Mouse (Mus musculus): ENCODE data around the gene Gpr87. TPM values are rescaled to one million over a fixed set of nuclear protein-coding genes. Genes with fewer than 3 reads are reported as not detected.
A peak's percentile ranks its signal among the peaks of the same experiment; 100 is the strongest.

Gpr87 gene
- polyA plus RNA-seq, 1 experiment from 2014 or later = not detected

DNA sequence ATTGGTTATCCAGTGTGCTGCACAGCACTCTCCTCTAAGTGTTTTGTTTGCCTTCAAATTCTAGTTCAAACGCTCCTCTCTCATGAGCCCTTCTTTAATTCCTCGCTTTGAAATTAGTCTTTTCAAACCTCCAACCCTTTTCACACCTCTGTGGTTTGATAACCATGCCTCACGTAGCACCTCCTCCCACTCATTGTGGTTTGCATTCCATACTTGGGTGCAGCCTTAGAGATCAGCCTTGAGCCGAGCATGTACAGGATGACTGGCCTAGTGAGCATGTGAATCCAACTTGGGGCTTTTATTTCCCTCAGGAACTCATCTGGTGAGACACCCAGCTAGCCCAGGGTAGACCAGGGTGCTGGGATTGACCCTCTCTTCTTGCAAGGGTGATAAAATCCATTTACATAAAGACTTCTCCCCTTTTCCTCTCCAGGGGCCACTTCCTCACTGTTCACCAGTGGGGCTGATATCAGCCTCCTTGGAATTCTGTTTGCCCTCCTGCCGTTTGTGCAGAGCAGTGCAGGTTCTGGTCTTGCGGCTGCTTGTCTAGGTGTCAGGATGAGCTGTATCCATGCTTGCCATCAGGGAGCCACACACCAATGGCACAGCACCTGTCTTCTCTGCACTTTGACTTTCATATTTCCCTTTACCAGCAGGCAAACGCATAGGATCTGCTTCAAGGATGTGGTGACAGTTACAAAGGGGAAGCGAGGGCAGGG is 9.1 kb upstream of the Gpr87 start:
- Histone ChIP-seq H3K27ac (ENCODE audit: low read depth, low read length) (no peak overlapping the region), H3K27me3 (replicated peaks; ENCODE audit: control insufficient read depth, insufficient read depth, low read length) (no peaks in the 10 kb centered on the region), H3K4me1 (ENCODE audit: control insufficient read depth, insufficient read depth, low read length) (no peaks in the 10 kb centered on the region), H3K4me3 (ENCODE audit: low read depth, low read length) (no peak overlapping the region), H3K9me3 (replicated peaks; ENCODE audit: control insufficient read depth, low read length) (no peaks in the 10 kb centered on the region), H3K4me2 (ENCODE audit: low read length) (no peak overlapping the region), H3K9ac (ENCODE audit: low read length) (no peak overlapping the region), H3K36me3 (ENCODE audit: control insufficient read depth, insufficient read depth, low read length) (no peaks in the 10 kb centered on the region)
- WGBS = 77% methylated on average over 8 of the region's 8 CpGs
- DNase-seq (ENCODE audit: low spot score) = no peak
- ATAC-seq = no peak

DNA sequence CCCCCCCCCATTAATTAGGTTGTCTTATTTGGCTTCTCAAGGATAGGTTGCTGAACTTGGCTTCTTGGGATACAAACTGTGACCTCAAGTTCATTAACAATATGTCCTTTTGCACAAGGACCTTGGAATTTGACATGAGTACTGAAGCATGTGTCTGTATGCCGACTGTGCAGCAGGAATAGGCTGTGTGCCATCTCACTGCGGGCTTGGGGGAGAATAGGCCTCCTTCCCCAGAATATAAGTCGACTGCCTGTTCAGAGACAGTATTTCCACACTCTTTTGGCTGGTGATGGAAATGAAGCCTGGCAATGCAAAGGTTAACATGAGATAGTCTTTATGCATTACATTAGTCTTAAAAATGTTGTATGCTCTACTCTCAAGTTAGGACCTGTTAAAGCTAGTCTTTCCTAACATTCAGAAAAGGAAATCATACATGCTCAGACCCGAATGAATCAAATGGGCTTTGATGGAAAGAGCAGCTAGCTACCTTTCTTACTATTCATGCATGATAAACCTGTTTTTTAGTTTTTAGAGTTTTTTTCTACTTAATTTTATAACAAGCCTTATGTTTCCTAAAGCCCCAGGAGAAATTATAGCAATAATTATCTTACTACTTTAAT is 2.5 kb upstream of the Gpr87 start:
- H3K4me3 ChIP-seq (ENCODE audit: low read depth, low read length) = no peak overlapping the region
- DNase-seq (ENCODE audit: low spot score) = no peak
- H3K27ac ChIP-seq (ENCODE audit: low read depth, low read length) = no peak overlapping the region
- no peak overlapping the region for H3K4me2 ChIP-seq (ENCODE audit: low read length)
- no peaks in the 10 kb centered on the region for H3K36me3 ChIP-seq (ENCODE audit: control insufficient read depth, insufficient read depth, low read length)
- ATAC-seq = no peak
- WGBS = 75% methylated on average over 4 of the region's 4 CpGs
- no peaks in the 10 kb centered on the region for H3K4me1 ChIP-seq (ENCODE audit: control insufficient read depth, insufficient read depth, low read length)
- H3K9me3 ChIP-seq (replicated peaks; ENCODE audit: control insufficient read depth, low read length) = no peaks in the 10 kb centered on the region
- no peaks in the 10 kb centered on the region for H3K27me3 ChIP-seq (replicated peaks; ENCODE audit: control insufficient read depth, insufficient read depth, low read length)
- H3K9ac ChIP-seq (ENCODE audit: low read length) = no peak overlapping the region

DNA sequence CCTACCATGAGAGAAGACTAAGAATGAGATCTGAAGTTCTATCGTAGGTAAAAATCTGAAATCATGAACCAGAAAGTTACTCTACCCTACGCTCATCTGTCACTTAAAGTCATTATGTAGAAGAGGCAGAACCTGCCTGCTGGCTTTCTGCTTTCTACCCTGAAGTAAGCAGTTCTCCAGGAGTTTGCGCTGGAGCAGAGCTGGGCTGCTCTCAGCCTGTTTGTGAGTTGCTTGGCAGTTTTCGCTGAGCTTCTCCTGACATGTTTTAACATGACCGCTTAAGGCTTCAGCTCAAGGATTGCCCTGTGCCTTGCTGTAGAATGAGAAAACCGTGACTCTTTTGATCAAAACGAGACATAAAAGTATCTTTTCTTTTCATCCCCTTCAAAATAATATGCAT is 805 bp downstream of the Gpr87 start:
- no peaks in the 10 kb centered on the region for H3K27me3 ChIP-seq (replicated peaks; ENCODE audit: control insufficient read depth, insufficient read depth, low read length)
- H3K4me1 ChIP-seq (ENCODE audit: control insufficient read depth, insufficient read depth, low read length) = no peaks in the 10 kb centered on the region
- no peak overlapping the region for H3K4me3 ChIP-seq (ENCODE audit: low read depth, low read length)
- H3K36me3 ChIP-seq (ENCODE audit: control insufficient read depth, insufficient read depth, low read length) = no peaks in the 10 kb centered on the region
- no peak overlapping the region for H3K27ac ChIP-seq (ENCODE audit: low read depth, low read length)
- ATAC-seq = no peak
- H3K4me2 ChIP-seq (ENCODE audit: low read length) = no peak overlapping the region
- no peak overlapping the region for H3K9ac ChIP-seq (ENCODE audit: low read length)
- WGBS = 91% methylated on average over 7 of the region's 7 CpGs
- no peak for DNase-seq (ENCODE audit: low spot score)
- no peaks in the 10 kb centered on the region for H3K9me3 ChIP-seq (replicated peaks; ENCODE audit: control insufficient read depth, low read length)

DNA sequence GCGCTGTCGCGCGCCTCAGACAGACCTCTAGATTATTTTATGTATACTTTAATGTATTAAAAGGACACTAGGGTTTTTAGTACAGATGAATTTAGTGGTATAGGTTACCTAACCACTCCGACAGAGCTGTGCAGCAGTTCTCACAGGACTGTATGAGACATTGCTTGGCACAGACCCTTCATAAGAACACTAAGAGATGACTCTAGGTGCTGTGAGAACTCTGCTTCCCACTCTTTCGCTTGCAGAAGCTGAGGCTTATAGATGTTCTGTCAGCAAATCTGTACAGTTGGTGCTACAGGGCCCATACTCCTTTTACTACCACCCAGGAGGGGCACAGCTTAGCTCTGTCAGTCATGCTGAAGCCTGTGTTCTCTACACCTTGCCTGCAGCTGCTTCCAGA is 3.2 kb downstream of the Gpr87 start:
- H3K27me3 ChIP-seq (replicated peaks; ENCODE audit: control insufficient read depth, insufficient read depth, low read length) = no peaks in the 10 kb centered on the region
- ATAC-seq (no peak), DNase-seq (ENCODE audit: low spot score) (no peak)
- H3K9me3 ChIP-seq (replicated peaks; ENCODE audit: control insufficient read depth, low read length) = no peaks in the 10 kb centered on the region
- H3K4me2 ChIP-seq (ENCODE audit: low read length) = no peak overlapping the region
- H3K4me3 ChIP-seq (ENCODE audit: low read depth, low read length) = no peak overlapping the region
- H3K36me3 ChIP-seq (ENCODE audit: control insufficient read depth, insufficient read depth, low read length) = no peaks in the 10 kb centered on the region
- H3K9ac ChIP-seq (ENCODE audit: low read length) = no peak overlapping the region
- H3K27ac ChIP-seq (ENCODE audit: low read depth, low read length) = no peak overlapping the region
- no peaks in the 10 kb centered on the region for H3K4me1 ChIP-seq (ENCODE audit: control insufficient read depth, insufficient read depth, low read length)
- WGBS = 99% methylated on average over 6 of the region's 6 CpGs

DNA sequence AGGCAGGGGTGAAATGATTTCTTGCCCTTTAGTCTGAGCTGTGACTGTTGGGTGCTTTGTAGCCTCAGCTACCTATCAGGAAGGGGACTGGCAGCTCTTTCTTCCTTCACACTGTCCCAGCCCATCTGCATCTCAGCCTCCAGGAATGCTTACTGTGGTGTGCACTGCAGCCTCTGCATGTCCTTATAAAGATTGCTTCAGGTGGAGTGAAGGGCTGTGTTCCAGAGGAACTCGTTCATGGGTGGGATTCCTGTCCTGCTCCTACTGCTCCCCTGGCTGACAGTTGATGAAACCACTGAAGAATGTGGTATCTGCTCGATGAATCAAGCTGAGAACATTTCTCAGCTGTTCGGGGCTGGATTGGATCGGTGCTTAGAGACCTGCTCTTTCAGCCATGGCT is 7.6 kb downstream of the Gpr87 start:
- Histone ChIP-seq H3K27me3 (replicated peaks; ENCODE audit: control insufficient read depth, insufficient read depth, low read length) (no peaks in the 10 kb centered on the region), H3K4me3 (ENCODE audit: low read depth, low read length) (no peak overlapping the region), H3K4me1 (ENCODE audit: control insufficient read depth, insufficient read depth, low read length) (no peaks in the 10 kb centered on the region), H3K27ac (ENCODE audit: low read depth, low read length) (no peak overlapping the region), H3K4me2 (ENCODE audit: low read length) (no peak overlapping the region), H3K36me3 (ENCODE audit: control insufficient read depth, insufficient read depth, low read length) (no peaks in the 10 kb centered on the region), H3K9me3 (replicated peaks; ENCODE audit: control insufficient read depth, low read length) (no peaks in the 10 kb centered on the region), H3K9ac (ENCODE audit: low read length) (no peak overlapping the region)
- ATAC-seq = no peak
- WGBS = 93% methylated on average over 4 of the region's 4 CpGs
- DNase-seq (ENCODE audit: low spot score) = no peak

DNA sequence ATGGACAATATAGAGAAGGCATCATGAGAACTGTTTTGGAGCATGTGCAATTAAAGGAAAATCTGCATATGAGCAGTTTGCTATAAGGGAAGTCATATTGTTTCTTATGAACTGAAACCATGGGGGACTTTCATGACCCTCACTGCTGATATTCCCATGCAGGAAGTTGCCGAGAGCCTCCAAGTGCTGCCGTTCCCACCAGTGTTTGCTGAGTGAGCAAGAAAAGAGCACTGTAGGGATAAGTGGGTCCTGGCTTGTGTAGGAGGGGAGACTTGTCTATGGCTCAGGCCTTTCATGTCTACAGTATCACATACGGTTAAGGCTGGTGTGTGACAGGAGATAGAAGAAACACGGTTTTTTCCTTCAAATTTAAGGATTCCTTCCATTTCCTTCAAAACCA is 9.2 kb downstream of the Gpr87 start:
- H3K9me3 ChIP-seq (replicated peaks; ENCODE audit: control insufficient read depth, low read length) = no peaks in the 10 kb centered on the region
- H3K4me2 ChIP-seq (ENCODE audit: low read length) = no peak overlapping the region
- H3K27ac ChIP-seq (ENCODE audit: low read depth, low read length) = no peak overlapping the region
- DNase-seq (ENCODE audit: low spot score) (no peak), ATAC-seq (no peak)
- no peak overlapping the region for H3K9ac ChIP-seq (ENCODE audit: low read length)
- H3K36me3 ChIP-seq (ENCODE audit: control insufficient read depth, insufficient read depth, low read length) = no peaks in the 10 kb centered on the region
- no peaks in the 10 kb centered on the region for H3K4me1 ChIP-seq (ENCODE audit: control insufficient read depth, insufficient read depth, low read length)
- H3K27me3 ChIP-seq (replicated peaks; ENCODE audit: control insufficient read depth, insufficient read depth, low read length) = no peaks in the 10 kb centered on the region
- H3K4me3 ChIP-seq (ENCODE audit: low read depth, low read length) = no peak overlapping the region
- 94% methylated on average over 4 of the region's 4 CpGs for WGBS

DNA sequence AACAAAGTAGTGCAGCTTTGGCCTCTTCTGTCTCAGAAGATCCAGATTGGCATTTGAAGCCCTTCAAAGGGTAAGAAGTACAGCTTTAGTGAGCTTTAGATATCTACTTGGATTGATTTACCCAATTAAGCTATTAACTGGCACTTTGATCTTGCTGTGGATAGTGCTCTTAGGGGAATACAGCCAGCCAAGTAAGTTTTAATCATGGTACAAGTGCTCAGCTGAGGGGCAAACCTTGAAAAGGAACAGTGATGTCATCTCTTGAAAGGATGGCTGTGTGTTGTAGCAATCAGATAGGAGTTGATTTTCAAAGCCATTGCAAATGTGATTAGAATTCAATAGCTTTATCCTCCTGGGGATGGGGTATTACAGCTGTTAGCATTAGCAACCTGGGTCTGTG is 12.8 kb downstream of the Gpr87 start:
- Histone ChIP-seq H3K9me3 (replicated peaks; ENCODE audit: control insufficient read depth, low read length) (no peaks in the 10 kb centered on the region), H3K9ac (ENCODE audit: low read length) (no peak overlapping the region), H3K36me3 (ENCODE audit: control insufficient read depth, insufficient read depth, low read length) (no peaks in the 10 kb centered on the region), H3K4me2 (ENCODE audit: low read length) (no peak overlapping the region), H3K27me3 (replicated peaks; ENCODE audit: control insufficient read depth, insufficient read depth, low read length) (no peaks in the 10 kb centered on the region), H3K4me3 (ENCODE audit: low read depth, low read length) (no peak overlapping the region), H3K4me1 (ENCODE audit: control insufficient read depth, insufficient read depth, low read length) (no peaks in the 10 kb centered on the region), H3K27ac (ENCODE audit: low read depth, low read length) (no peak overlapping the region)
- ATAC-seq (no peak), DNase-seq (ENCODE audit: low spot score) (peak; percentile 11)

DNA sequence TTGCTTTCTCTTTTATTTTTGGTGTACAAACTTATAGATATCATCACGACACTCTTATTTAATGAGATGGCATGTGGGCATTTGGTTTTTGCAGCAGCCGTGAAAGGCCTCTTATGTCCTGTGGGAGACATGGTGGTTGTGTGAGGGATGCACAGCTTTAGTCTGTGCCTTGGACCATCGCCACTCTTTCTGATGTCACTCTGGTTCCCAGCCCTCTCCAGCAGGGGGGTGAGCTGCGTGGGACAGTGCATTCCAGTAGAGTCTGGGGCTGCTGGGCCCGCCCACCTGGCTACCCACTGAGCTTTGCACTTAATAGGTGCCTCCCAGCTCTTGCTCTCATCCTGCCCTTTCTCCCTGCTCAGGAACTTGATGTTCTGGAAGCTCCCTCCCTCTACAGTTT is 13.8 kb downstream of the Gpr87 start:
- H3K36me3 ChIP-seq (ENCODE audit: control insufficient read depth, insufficient read depth, low read length) = no peaks in the 10 kb centered on the region
- DNase-seq (ENCODE audit: low spot score) (no peak), ATAC-seq (no peak)
- no peak overlapping the region for H3K4me3 ChIP-seq (ENCODE audit: low read depth, low read length)
- no peaks in the 10 kb centered on the region for H3K4me1 ChIP-seq (ENCODE audit: control insufficient read depth, insufficient read depth, low read length)
- no peak overlapping the region for H3K27ac ChIP-seq (ENCODE audit: low read depth, low read length)
- H3K4me2 ChIP-seq (ENCODE audit: low read length) = no peak overlapping the region
- no peaks in the 10 kb centered on the region for H3K9me3 ChIP-seq (replicated peaks; ENCODE audit: control insufficient read depth, low read length)
- no peak overlapping the region for H3K9ac ChIP-seq (ENCODE audit: low read length)
- WGBS = 56% methylated on average over 5 of the region's 5 CpGs
- H3K27me3 ChIP-seq (replicated peaks; ENCODE audit: control insufficient read depth, insufficient read depth, low read length) = no peaks in the 10 kb centered on the region

DNA sequence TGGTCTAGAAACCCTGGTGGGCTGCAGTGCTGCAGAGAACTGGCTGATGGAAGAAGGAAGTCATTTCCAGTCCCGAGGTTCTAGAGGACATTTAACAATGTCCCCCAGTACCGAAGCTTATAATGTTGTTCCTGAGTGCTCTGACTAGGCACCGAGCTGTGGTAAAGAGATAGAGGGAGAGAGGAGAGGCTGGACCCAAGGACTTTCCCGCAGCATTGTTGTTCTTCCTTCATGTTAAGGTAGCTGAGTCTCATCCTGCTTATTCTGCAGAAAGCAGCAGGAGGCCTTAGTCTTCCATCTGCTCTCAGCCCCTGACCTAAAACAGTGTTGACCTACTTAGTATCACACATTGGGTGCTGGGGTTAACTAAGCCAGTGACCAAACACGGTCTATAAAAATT is 18.0 kb downstream of the Gpr87 start:
- no peak for ATAC-seq
- Histone ChIP-seq H3K36me3 (ENCODE audit: control insufficient read depth, insufficient read depth, low read length) (no peaks in the 10 kb centered on the region), H3K27me3 (replicated peaks; ENCODE audit: control insufficient read depth, insufficient read depth, low read length) (no peaks in the 10 kb centered on the region), H3K4me2 (ENCODE audit: low read length) (no peak overlapping the region), H3K9me3 (replicated peaks; ENCODE audit: control insufficient read depth, low read length) (no peaks in the 10 kb centered on the region), H3K9ac (ENCODE audit: low read length) (no peak overlapping the region), H3K4me1 (ENCODE audit: control insufficient read depth, insufficient read depth, low read length) (no peaks in the 10 kb centered on the region), H3K27ac (ENCODE audit: low read depth, low read length) (no peak overlapping the region), H3K4me3 (ENCODE audit: low read depth, low read length) (no peak overlapping the region)
- WGBS = 79% methylated on average over 5 of the region's 5 CpGs
- DNase-seq (ENCODE audit: low spot score) = no peak

Measured in forebrain, embryonic 14.5 days (tissue).